Mouse (Mus musculus) bone marrow macrophage, adult 2 months (primary cell): Measurements from ENCODE around the gene Tbc1d5.

Source experiments
- CTCF ChIP-seq: IDR thresholded peaks from 2 replicates; pipeline ENCODE4 v1.5.1; 2012; ENCODE audit warnings: low read depth, mild to moderate bottlenecking, low read length, moderate library complexity
- POLR2A ChIP-seq: IDR thresholded peaks from 2 replicates; pipeline ENCODE4 v1.6.1; 2012; ENCODE audit warnings: mild to moderate bottlenecking, low read depth, low read length, borderline replicate concordance

GRCm38 (mm10) chr17:51162366-51162765 lies 16.8 kb downstream of the Tbc1d5 start:
- TF ChIP-seq CTCF (no peak), POLR2A (no peak)
